ENCODE assay signal across 8 mouse cellular contexts in the genomic region with DNA sequence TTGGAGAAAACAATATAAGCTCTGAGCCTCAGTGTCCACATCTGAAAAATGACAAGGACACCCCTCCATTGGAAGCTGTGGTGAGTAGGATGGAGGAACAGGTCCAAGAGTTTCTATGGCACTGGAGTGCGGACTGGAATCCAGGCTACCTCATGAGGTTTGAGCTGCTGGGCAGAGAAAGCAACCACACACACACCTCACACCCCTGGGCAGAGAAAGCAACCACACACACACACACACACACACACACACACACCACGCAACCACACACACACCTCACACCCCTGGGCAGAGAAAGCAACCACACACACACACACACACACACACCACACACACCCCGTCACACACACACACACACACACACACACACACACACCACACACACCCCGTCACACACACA. TPM values are rescaled to one million over a fixed set of nuclear protein-coding genes. Genes with fewer than 3 reads are reported as not detected.
DNase-seq lines count a peak whose midpoint lies in the region; ATAC-seq and TF ChIP-seq lines count a peak whose summit lies in the region.
"Not testable (repeated sequence)": the region's sequence is repeated elsewhere in the genome, so short reads cannot be mapped to it uniquely, and the experiment has no call there.

No protein-coding gene starts in this region.

- peak overlapping the region; percentile 35 for H3K9ac ChIP-seq in forebrain, embryonic 13.5 days
- H3K9ac ChIP-seq in kidney, embryonic 16.5 days (replicated peaks; ENCODE audit: low read length): peak overlapping the region; percentile 52; the same call in 1 of the 2 replicates
- H3K9ac ChIP-seq in liver, embryonic 15.5 days: peak overlapping the region; percentile 43; the same call in 1 of the 2 replicates
- peak overlapping the region; percentile 75 for H3K9ac ChIP-seq in midbrain, embryonic 15.5 days

- peaks cover 12% of the 10 kb centered on the region for H3K79me3 ChIP-seq in C2C12 (ENCODE audit: low read depth)

- H3K4me2 ChIP-seq in forebrain, embryonic 13.5 days: peak overlapping the region; percentile 77
- peak overlapping the region; percentile 62 for H3K4me2 ChIP-seq in kidney, embryonic 16.5 days (replicated peaks; ENCODE audit: low read depth, low read length)
- peak overlapping the region; percentile 79 for H3K4me2 ChIP-seq in liver, embryonic 15.5 days
- H3K4me2 ChIP-seq in midbrain, embryonic 15.5 days: peak overlapping the region; percentile 70

- TF ChIP-seq CTCF in C2C12 (IDR thresholded peaks at IDR 0.05; ENCODE audit: control insufficient read depth, insufficient read depth, insufficient read length): not testable (repeated sequence)

- peak overlapping the region; percentile 60 for H3ac ChIP-seq in C2C12 (ENCODE audit: control insufficient read depth, insufficient read length, low read depth)

- peaks cover 10% of the 10 kb centered on the region for H3K36me3 ChIP-seq in C2C12 (ENCODE audit: control insufficient read depth, insufficient read depth)
- peaks cover 30% of the 10 kb centered on the region for H3K36me3 ChIP-seq in forebrain, embryonic 13.5 days (ENCODE audit: poor library complexity, severe bottlenecking)
- H3K36me3 ChIP-seq in hindbrain, embryonic 10.5 days: peaks cover 30% of the 10 kb centered on the region
- H3K36me3 ChIP-seq in kidney, embryonic 16.5 days (ENCODE audit: insufficient read depth, low read length): peaks cover 15% of the 10 kb centered on the region
- H3K36me3 ChIP-seq in liver, embryonic 15.5 days (replicated peaks): peaks cover 28% of the 10 kb centered on the region
- H3K36me3 ChIP-seq in midbrain, embryonic 15.5 days (replicated peaks); splenic B cell, adult 2 months (ENCODE audit: control insufficient read depth, insufficient read depth, low read length, poor library complexity, severe bottlenecking): not testable (repeated sequence)

- peaks cover 27% of the 10 kb centered on the region for H3K79me2 ChIP-seq in C2C12 (ENCODE audit: control insufficient read depth, insufficient read depth)

- 33% methylated on average over 1 of the region's 4 CpGs for WGBS in forebrain, embryonic 13.5 days
- WGBS in hindbrain, embryonic 10.5 days: 21% methylated on average over 4 of the region's 4 CpGs
- WGBS in kidney, embryonic 16.5 days: 12% methylated on average over 2 of the region's 4 CpGs
- WGBS in liver, embryonic 15.5 days (ENCODE audit: insufficient replicate concordance): 13% methylated on average over 4 of the region's 4 CpGs
- WGBS in midbrain, embryonic 15.5 days: 7% methylated on average over 4 of the region's 4 CpGs

- not testable (repeated sequence) for H3K9me3 ChIP-seq in forebrain, embryonic 13.5 days (replicated peaks); hindbrain, embryonic 10.5 days; kidney, embryonic 16.5 days (ENCODE audit: low read length); liver, embryonic 15.5 days (replicated peaks); midbrain, embryonic 15.5 days

- DNase-seq in cerebellum, adult 9-10 months: peak; percentile 71
- not testable (repeated sequence) for DNase-seq in hindbrain, embryonic 10.5 days (ENCODE audit: low spot score)
- peak; percentile 29 for DNase-seq in splenic B cell, adult 2 months (ENCODE audit: low read depth, low spot score)

- ATAC-seq in forebrain, embryonic 13.5 days: peak; percentile 20; the same call in 1 of the 2 replicates
- ATAC-seq in kidney, embryonic 16.5 days (ENCODE audit: low FRiP score, low TSS enrichment): peak; percentile 33
- peak; percentile 9 for ATAC-seq in liver, embryonic 15.5 days (ENCODE audit: insufficient read depth)
- peak; percentile 37 for ATAC-seq in midbrain, embryonic 15.5 days (replicated peaks)

- peaks cover 26% of the 10 kb centered on the region for H3K4me1 ChIP-seq in forebrain, embryonic 13.5 days
- H3K4me1 ChIP-seq in hindbrain, embryonic 10.5 days (replicated peaks): peaks cover 34% of the 10 kb centered on the region
- peaks cover 28% of the 10 kb centered on the region for H3K4me1 ChIP-seq in kidney, embryonic 16.5 days (ENCODE audit: insufficient read depth, low read length)
- H3K4me1 ChIP-seq in liver, embryonic 15.5 days (replicated peaks): peaks cover 89% of the 10 kb centered on the region
- peaks cover 31% of the 10 kb centered on the region for H3K4me1 ChIP-seq in midbrain, embryonic 15.5 days

- not testable (repeated sequence) for H3K4me3 ChIP-seq in C2C12 (ENCODE audit: insufficient read depth, poor library complexity, severe bottlenecking)
- peak overlapping the region; percentile 72 for H3K4me3 ChIP-seq in forebrain, embryonic 13.5 days
- H3K4me3 ChIP-seq in hindbrain, embryonic 10.5 days: peak overlapping the region; percentile 74
- H3K4me3 ChIP-seq in kidney, embryonic 16.5 days (ENCODE audit: low read length): peak overlapping the region; percentile 70
- H3K4me3 ChIP-seq in liver, embryonic 15.5 days (replicated peaks): peak overlapping the region; percentile 77
- H3K4me3 ChIP-seq in midbrain, embryonic 15.5 days: peak overlapping the region; percentile 74

- not testable (repeated sequence) for H3K27me3 ChIP-seq in C2C12 (ENCODE audit: control insufficient read depth, insufficient read depth, insufficient read length); forebrain, embryonic 13.5 days; hindbrain, embryonic 10.5 days (ENCODE audit: insufficient read depth, poor library complexity, severe bottlenecking); kidney, embryonic 16.5 days (ENCODE audit: insufficient read depth, low read length); liver, embryonic 15.5 days; midbrain, embryonic 15.5 days (replicated peaks); splenic B cell, adult 2 months (ENCODE audit: control insufficient read depth, insufficient read depth, low read length, poor library complexity, severe bottlenecking)

- H3K27ac ChIP-seq in forebrain, embryonic 13.5 days: not testable (repeated sequence)
- H3K27ac ChIP-seq in hindbrain, embryonic 10.5 days: peak overlapping the region; percentile 95
- 0 out of 2 replicates have a peak overlapping the region, but pooled peaks have one; percentile 52 for H3K27ac ChIP-seq in kidney, embryonic 16.5 days (ENCODE audit: low read length)
- peak overlapping the region; percentile 79 for H3K27ac ChIP-seq in liver, embryonic 15.5 days (replicated peaks)
- H3K27ac ChIP-seq in midbrain, embryonic 15.5 days: peak overlapping the region; percentile 78

RNA-seq across cellular contexts. Expression of gene Aip, which starts 0.4 kb away (rescaled TPM):
- polyA plus RNA-seq in C2C12 (2012; fragmentation: generic; extraction: Trizol): 208 TPM
- 73.7 and 75.9 TPM in 2 replicates for polyA plus RNA-seq in forebrain, embryonic 13.5 days (2015; fragmentation: Nextera tagmentation; extraction: Ambion mirVana)
- polyA plus RNA-seq in hindbrain, embryonic 10.5 days (2016; fragmentation: Nextera tagmentation; extraction: Ambion mirVana): 65.8 and 73.9 TPM in 2 replicates
- polyA plus RNA-seq in kidney, embryonic 16.5 days (2015; fragmentation: Nextera tagmentation; extraction: Ambion mirVana): 115 and 120 TPM in 2 replicates
- 35.8 and 38.3 TPM in 2 replicates for polyA plus RNA-seq in liver, embryonic 15.5 days (2015; fragmentation: Nextera tagmentation; extraction: Ambion mirVana)
- 99.5 and 101 TPM in 2 replicates for polyA plus RNA-seq in midbrain, embryonic 15.5 days (2015; fragmentation: Nextera tagmentation; extraction: Ambion mirVana)

RNA-seq across cellular contexts. Expression of gene Gpr152, which starts 14.3 kb away (rescaled TPM):
- not detected for polyA plus RNA-seq in C2C12 (2012; fragmentation: generic; extraction: Trizol)
- polyA plus RNA-seq in forebrain, embryonic 13.5 days (2015; fragmentation: Nextera tagmentation; extraction: Ambion mirVana): 0.04 TPM in 1 of 2 replicates, not detected in the other
- not detected in 2 replicates for polyA plus RNA-seq in hindbrain, embryonic 10.5 days (2016; fragmentation: Nextera tagmentation; extraction: Ambion mirVana)
- polyA plus RNA-seq in kidney, embryonic 16.5 days (2015; fragmentation: Nextera tagmentation; extraction: Ambion mirVana): not detected in 2 replicates
- not detected in 2 replicates for polyA plus RNA-seq in liver, embryonic 15.5 days (2015; fragmentation: Nextera tagmentation; extraction: Ambion mirVana)
- polyA plus RNA-seq in midbrain, embryonic 15.5 days (2015; fragmentation: Nextera tagmentation; extraction: Ambion mirVana): 0.04 TPM in 1 of 2 replicates, not detected in the other

RNA-seq across cellular contexts. Expression of gene Cabp4, which starts 18.6 kb away (rescaled TPM):
- polyA plus RNA-seq in C2C12 (2012; fragmentation: generic; extraction: Trizol): 0.04 TPM
- polyA plus RNA-seq in forebrain, embryonic 13.5 days (2015; fragmentation: Nextera tagmentation; extraction: Ambion mirVana): 0.09 and 0.13 TPM in 2 replicates
- 0.12 TPM in 1 of 2 replicates, not detected in the other for polyA plus RNA-seq in hindbrain, embryonic 10.5 days (2016; fragmentation: Nextera tagmentation; extraction: Ambion mirVana)
- polyA plus RNA-seq in kidney, embryonic 16.5 days (2015; fragmentation: Nextera tagmentation; extraction: Ambion mirVana): 0.14 and 0.21 TPM in 2 replicates
- 0.13 TPM in 2 replicates for polyA plus RNA-seq in liver, embryonic 15.5 days (2015; fragmentation: Nextera tagmentation; extraction: Ambion mirVana)
- polyA plus RNA-seq in midbrain, embryonic 15.5 days (2015; fragmentation: Nextera tagmentation; extraction: Ambion mirVana): 0.22 and 0.28 TPM in 2 replicates

RNA-seq across cellular contexts. Expression of gene Coro1b, which starts 23.2 kb away (rescaled TPM):
- 257 TPM for polyA plus RNA-seq in C2C12 (2012; fragmentation: generic; extraction: Trizol)
- polyA plus RNA-seq in forebrain, embryonic 13.5 days (2015; fragmentation: Nextera tagmentation; extraction: Ambion mirVana): 126 and 144 TPM in 2 replicates
- polyA plus RNA-seq in hindbrain, embryonic 10.5 days (2016; fragmentation: Nextera tagmentation; extraction: Ambion mirVana): 138 and 156 TPM in 2 replicates
- polyA plus RNA-seq in kidney, embryonic 16.5 days (2015; fragmentation: Nextera tagmentation; extraction: Ambion mirVana): 201 and 218 TPM in 2 replicates
- polyA plus RNA-seq in liver, embryonic 15.5 days (2015; fragmentation: Nextera tagmentation; extraction: Ambion mirVana): 71.8 and 77.5 TPM in 2 replicates
- 127 and 139 TPM in 2 replicates for polyA plus RNA-seq in midbrain, embryonic 15.5 days (2015; fragmentation: Nextera tagmentation; extraction: Ambion mirVana)

RNA-seq across cellular contexts. Expression of gene Pitpnm1, which starts 25.5 kb away (rescaled TPM):
- polyA plus RNA-seq in C2C12 (2012; fragmentation: generic; extraction: Trizol): 43.1 TPM
- 21.1 and 32.0 TPM in 2 replicates for polyA plus RNA-seq in forebrain, embryonic 13.5 days (2015; fragmentation: Nextera tagmentation; extraction: Ambion mirVana)
- 8.5 and 19.9 TPM in 2 replicates for polyA plus RNA-seq in hindbrain, embryonic 10.5 days (2016; fragmentation: Nextera tagmentation; extraction: Ambion mirVana)
- polyA plus RNA-seq in kidney, embryonic 16.5 days (2015; fragmentation: Nextera tagmentation; extraction: Ambion mirVana): 20.0 and 22.2 TPM in 2 replicates
- 6.0 and 7.9 TPM in 2 replicates for polyA plus RNA-seq in liver, embryonic 15.5 days (2015; fragmentation: Nextera tagmentation; extraction: Ambion mirVana)
- 97.7 and 102 TPM in 2 replicates for polyA plus RNA-seq in midbrain, embryonic 15.5 days (2015; fragmentation: Nextera tagmentation; extraction: Ambion mirVana)
